8 mouse cellular contexts compared by ENCODE assay signal in the genomic region with DNA sequence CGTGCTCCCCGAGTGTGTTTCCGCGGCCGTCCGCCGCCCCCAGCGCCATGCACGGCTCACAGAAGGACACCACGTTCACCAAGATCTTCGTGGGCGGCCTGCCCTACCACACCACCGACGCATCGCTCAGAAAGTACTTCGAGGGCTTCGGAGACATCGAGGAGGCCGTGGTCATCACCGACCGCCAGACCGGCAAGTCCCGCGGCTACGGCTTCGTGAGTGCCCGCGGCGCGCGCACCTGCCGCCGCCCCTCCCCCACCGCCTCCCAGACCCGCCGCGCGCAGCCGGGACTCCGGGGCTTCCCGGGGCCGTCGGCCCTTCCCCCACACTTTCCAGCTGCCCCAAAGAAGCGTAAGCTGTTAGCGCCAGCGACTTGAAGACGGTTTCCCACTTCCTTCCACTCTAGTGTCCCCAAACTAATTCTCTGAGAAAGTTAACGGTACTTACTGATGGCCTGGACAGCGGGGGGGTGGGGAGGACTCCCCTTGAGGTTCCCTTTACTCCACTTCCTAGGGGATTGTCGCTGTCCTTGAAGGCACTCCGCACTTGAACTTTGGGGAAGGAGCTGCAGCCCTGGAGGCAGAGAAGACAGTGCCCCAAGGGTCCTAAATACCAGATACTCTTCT. TPM values are rescaled to one million over a fixed set of nuclear protein-coding genes. Genes with fewer than 3 reads are reported as not detected.
A peak's percentile ranks its signal among the peaks of the same experiment; 100 is the strongest.
DNase-seq lines count a peak whose midpoint lies in the region; ATAC-seq and TF ChIP-seq lines count a peak whose summit lies in the region.

No protein-coding gene starts in this region.

- no peaks in the 10 kb centered on the region for H3K27me3 ChIP-seq in lung, embryonic 14.5 days (ENCODE audit: insufficient read depth, low read length)
- no peaks in the 10 kb centered on the region for H3K27me3 ChIP-seq in kidney, postnatal 0 days (ENCODE audit: insufficient read depth, low read length)
- H3K27me3 ChIP-seq in midbrain, embryonic 12.5 days: peaks cover 42% of the 10 kb centered on the region

- peak overlapping the region; percentile 50 for H3K27ac ChIP-seq in lung, embryonic 14.5 days (ENCODE audit: low read depth)
- peak overlapping the region; percentile 37 for H3K27ac ChIP-seq in bone marrow macrophage, adult 2 months (ENCODE audit: insufficient read depth, low read depth, low read length)
- H3K27ac ChIP-seq in kidney, postnatal 0 days: no peak overlapping the region
- H3K27ac ChIP-seq in midbrain, embryonic 12.5 days (replicated peaks): peak overlapping the region; percentile 79

- TF ChIP-seq CTCF in lung, embryonic 14.5 days (IDR thresholded peaks at IDR 0.05; ENCODE audit: low read depth): no peak
- no peak for TF ChIP-seq CTCF in bone marrow macrophage, adult 2 months (IDR thresholded peaks at IDR 0.05; ENCODE audit: low read depth, low read length)
- TF ChIP-seq CTCF in kidney, postnatal 0 days (IDR thresholded peaks at IDR 0.05; ENCODE audit: low read depth): no peak

- H3K9me3 ChIP-seq in lung, embryonic 14.5 days (ENCODE audit: low read depth, low read length): no peaks in the 10 kb centered on the region
- H3K9me3 ChIP-seq in kidney, postnatal 0 days (replicated peaks; ENCODE audit: low read length): no peaks in the 10 kb centered on the region
- H3K9me3 ChIP-seq in midbrain, embryonic 12.5 days: no peaks in the 10 kb centered on the region

- peak; percentile 32 for ATAC-seq in lung, embryonic 14.5 days (ENCODE audit: insufficient read depth)
- ATAC-seq in kidney, postnatal 0 days (replicated peaks; ENCODE audit: low FRiP score, low read depth): peak; percentile 19
- ATAC-seq in midbrain, embryonic 12.5 days (ENCODE audit: low FRiP score, low read depth): peak; percentile 64

- no peak for TF ChIP-seq POLR2A in bone marrow macrophage, adult 2 months (IDR thresholded peaks at IDR 0.05; ENCODE audit: borderline replicate concordance, low read depth, low read length)

- H3K36me3 ChIP-seq in lung, embryonic 14.5 days (ENCODE audit: insufficient read depth): peaks cover 30% of the 10 kb centered on the region
- no peaks in the 10 kb centered on the region for H3K36me3 ChIP-seq in kidney, postnatal 0 days (ENCODE audit: insufficient read depth, low read length)
- H3K36me3 ChIP-seq in midbrain, embryonic 12.5 days: peaks cover 25% of the 10 kb centered on the region

- H3K4me3 ChIP-seq in lung, embryonic 14.5 days (ENCODE audit: low read depth, low read length): peak overlapping the region; percentile 76
- peak overlapping the region; percentile 90 for H3K4me3 ChIP-seq in bone marrow macrophage, adult 2 months (ENCODE audit: insufficient read depth, low read length)
- peak overlapping the region; percentile 79 for H3K4me3 ChIP-seq in kidney, postnatal 0 days (replicated peaks; ENCODE audit: low read depth, low read length)
- H3K4me3 ChIP-seq in midbrain, embryonic 12.5 days: peak overlapping the region; percentile 84

- under 1% methylated on average over 48 of the region's 51 CpGs for WGBS in lung, embryonic 14.5 days
- 0% methylated on average over 51 of the region's 51 CpGs for WGBS in kidney, postnatal 0 days
- under 1% methylated on average over 33 of the region's 51 CpGs for WGBS in midbrain, embryonic 12.5 days

- peak overlapping the region; percentile 90 for H3K4me2 ChIP-seq in lung, embryonic 14.5 days
- peak overlapping the region; percentile 75 for H3K4me2 ChIP-seq in kidney, postnatal 0 days (ENCODE audit: low read length)
- peak overlapping the region; percentile 91 for H3K4me2 ChIP-seq in midbrain, embryonic 12.5 days (replicated peaks)

- peak; percentile 62 for DNase-seq in lung, embryonic 14.5 days
- DNase-seq in lung, postnatal 25 days (ENCODE audit: low spot score): no peak
- peak; percentile 49 for DNase-seq in gastrocnemius, postnatal 25 days
- peak; percentile 46 for DNase-seq in kidney, postnatal 0 days (ENCODE audit: low spot score)
- peak; percentile 53 to 71 for DNase-seq in thymus, adult 18-20 months
- DNase-seq in frontal cortex, postnatal 36 days (ENCODE audit: low spot score in 2 of 2): no peak

- H3K4me1 ChIP-seq in lung, embryonic 14.5 days (ENCODE audit: insufficient read depth): peaks cover 21% of the 10 kb centered on the region
- peaks cover 36% of the 10 kb centered on the region for H3K4me1 ChIP-seq in bone marrow macrophage, adult 2 months (ENCODE audit: control insufficient read depth, insufficient read depth, low read length)
- peaks cover 35% of the 10 kb centered on the region for H3K4me1 ChIP-seq in kidney, postnatal 0 days (replicated peaks; ENCODE audit: insufficient read depth, low read length)
- peaks cover 64% of the 10 kb centered on the region for H3K4me1 ChIP-seq in midbrain, embryonic 12.5 days

- H3K9ac ChIP-seq in lung, embryonic 14.5 days: peak overlapping the region; percentile 65
- H3K9ac ChIP-seq in kidney, postnatal 0 days (ENCODE audit: low read depth, low read length): peak overlapping the region; percentile 71
- H3K9ac ChIP-seq in midbrain, embryonic 12.5 days (replicated peaks): peak overlapping the region; percentile 76

RNA-seq across cellular contexts. Expression of a gene that starts 1.9 kb away (rescaled TPM):
- 45.6 and 45.8 TPM in 2 replicates for polyA plus RNA-seq in lung, embryonic 14.5 days (2014; fragmentation: Nextera tagmentation; extraction: Ambion mirVana)
- polyA plus RNA-seq in bone marrow macrophage, adult 2 months (2012; ENCODE audit: insufficient read depth, insufficient read length, missing spikeins): 14.6 and 16.3 TPM in 2 replicates
- 100 to 1,000 TPM; 205 to 217 TPM for total RNA-seq in gastrocnemius, postnatal 25 days (2021)
- polyA plus RNA-seq in kidney, postnatal 0 days (2015; fragmentation: Nextera tagmentation; extraction: Ambion mirVana): 20.9 and 21.2 TPM in 2 replicates
- polyA plus RNA-seq in midbrain, embryonic 12.5 days (2016; fragmentation: Nextera tagmentation; extraction: Ambion mirVana): 58.0 and 61.4 TPM in 2 replicates

RNA-seq across cellular contexts. Expression of a gene that starts 22.3 kb away (rescaled TPM):
- polyA plus RNA-seq in lung, embryonic 14.5 days (2014; fragmentation: Nextera tagmentation; extraction: Ambion mirVana): 137 and 142 TPM in 2 replicates
- 28.4 and 30.4 TPM in 2 replicates for polyA plus RNA-seq in bone marrow macrophage, adult 2 months (2012; ENCODE audit: insufficient read depth, insufficient read length, missing spikeins)
- 10 to 100 TPM; 11.8 to 12.7 TPM for total RNA-seq in gastrocnemius, postnatal 25 days (2021)
- polyA plus RNA-seq in kidney, postnatal 0 days (2015; fragmentation: Nextera tagmentation; extraction: Ambion mirVana): 117 and 124 TPM in 2 replicates
- 122 and 126 TPM in 2 replicates for polyA plus RNA-seq in midbrain, embryonic 12.5 days (2016; fragmentation: Nextera tagmentation; extraction: Ambion mirVana)

RNA-seq across cellular contexts. Expression of a gene that starts 44.7 kb away (rescaled TPM):
- 0.13 and 0.15 TPM in 2 replicates for polyA plus RNA-seq in lung, embryonic 14.5 days (2014; fragmentation: Nextera tagmentation; extraction: Ambion mirVana)
- not detected in 2 replicates for polyA plus RNA-seq in bone marrow macrophage, adult 2 months (2012; ENCODE audit: insufficient read depth, insufficient read length, missing spikeins)
- not detected for total RNA-seq in gastrocnemius, postnatal 25 days (2021)
- 0.10 and 0.11 TPM in 2 replicates for polyA plus RNA-seq in kidney, postnatal 0 days (2015; fragmentation: Nextera tagmentation; extraction: Ambion mirVana)
- polyA plus RNA-seq in midbrain, embryonic 12.5 days (2016; fragmentation: Nextera tagmentation; extraction: Ambion mirVana): 0.59 and 0.82 TPM in 2 replicates

Comparison
In these comparisons a context has a peak if more than half of its experiments do, and no peak if none do; other contexts are left out.
1. DNase-seq: peak in lung, embryonic 14.5 days (single experiment), gastrocnemius, postnatal 25 days (single experiment), kidney, postnatal 0 days (single experiment) and thymus, adult 18-20 months (2 of 2); none in lung, postnatal 25 days (single experiment) and frontal cortex, postnatal 36 days (0 of 2).
2. Peak in every context shown above with its lines, with median percentiles within 50 percentile points of each other: ATAC-seq, H3K4me2 ChIP-seq, H3K4me3 ChIP-seq and H3K9ac ChIP-seq.